Mouse (Mus musculus) bone marrow, adult 2 months (tissue): ENCODE results near the gene Spata21.

ENCODE experiments used
- CTCF ChIP-seq: fragments of 200-500 bp; IDR thresholded peaks from 2 replicates; pipeline ENCODE4 v1.5.1; 2011; ENCODE audit warnings: low read length, control low read depth; ENCODE audit not compliant: control insufficient read depth, insufficient read depth
- POLR2A ChIP-seq: fragments of 200-500 bp; IDR thresholded peaks from 2 replicates; pipeline ENCODE4 v1.6.1; 2011; ENCODE audit warnings: low read depth, mild to moderate bottlenecking, control low read depth, low read length, borderline replicate concordance; ENCODE audit not compliant: control insufficient read depth

DNA sequence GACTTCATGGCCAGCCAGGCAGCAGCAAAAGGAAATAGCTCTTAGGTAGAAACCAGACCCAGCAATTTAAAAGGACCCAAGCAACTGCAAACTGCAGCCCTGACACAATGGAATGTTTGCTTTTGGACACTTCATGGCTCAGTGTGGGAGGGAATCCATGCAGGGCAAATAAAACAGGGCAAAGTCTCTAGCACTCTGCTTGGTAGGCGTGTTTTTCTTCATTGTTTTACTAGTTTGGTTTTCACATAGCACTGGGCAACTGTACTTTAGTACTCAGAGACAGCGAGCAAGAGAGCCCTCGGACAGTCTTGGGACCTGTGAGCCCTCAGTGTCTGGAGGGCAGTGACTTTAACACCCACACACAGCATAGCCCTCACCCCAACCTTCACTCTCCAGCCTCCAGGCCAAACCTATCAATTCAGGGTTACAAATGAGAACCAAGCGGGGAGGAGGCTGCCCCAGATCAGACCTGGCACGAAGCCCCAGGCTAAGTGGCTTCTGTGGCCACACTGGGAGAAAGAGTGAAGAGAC is 43.5 kb downstream of the Spata21 start:
- TF ChIP-seq CTCF: no peak
- TF ChIP-seq POLR2A: no peak
